Mouse (Mus musculus) spleen, adult 2 months (tissue): ENCODE results near the gene Rnf19b.

ENCODE experiments used
- CTCF ChIP-seq: fragments of 200-500 bp; IDR thresholded peaks from 2 replicates; pipeline ENCODE4 v1.5.1; 2011; ENCODE audit warnings: mild to moderate bottlenecking, inconsistent platforms; ENCODE audit not compliant: insufficient read depth, insufficient read length, insufficient replicate concordance; ENCODE audit errors: extremely low read depth
- POLR2A ChIP-seq: fragments of 200-500 bp; IDR thresholded peaks from 2 replicates; pipeline ENCODE4 v1.6.1; 2011; ENCODE audit warnings: low read depth, low read length, inconsistent platforms

GRCm38 (mm10) chr4:129067638-129068415 is 9.8 kb downstream of the Rnf19b start:
- no peak for TF ChIP-seq CTCF
- TF ChIP-seq POLR2A = no peak
